In genomic region chr4:45529201-45529985, GRCm38 (mm10) we compare ENCODE assay signal across 8 mouse cellular contexts. TPM values are rescaled to one million over a fixed set of nuclear protein-coding genes. Genes with fewer than 3 reads are reported as not detected.
DNase-seq lines count a peak whose midpoint lies in the region; ATAC-seq and TF ChIP-seq lines count a peak whose summit lies in the region.

No protein-coding gene starts in this region.

- ATAC-seq in heart, embryonic 12.5 days (ENCODE audit: insufficient number of reproducible peaks, low FRiP score) = no peak
- no peak for ATAC-seq in limb, embryonic 12.5 days (ENCODE audit: insufficient number of reproducible peaks, insufficient read depth, low FRiP score, low TSS enrichment, low read depth)

- H3K4me2 ChIP-seq in heart, embryonic 12.5 days = peak overlapping the region; percentile 86
- peak overlapping the region; percentile 95 for H3K4me2 ChIP-seq in limb, embryonic 12.5 days

- WGBS in heart, embryonic 12.5 days = under 1% methylated on average over 71 of the region's 71 CpGs
- under 1% methylated on average over 71 of the region's 71 CpGs for WGBS in limb, embryonic 12.5 days
- WGBS in olfactory bulb, adult 2 months = under 1% methylated on average over 70 of the region's 71 CpGs

- peaks cover 57% of the 10 kb centered on the region for H3K4me1 ChIP-seq in heart, embryonic 12.5 days (replicated peaks)
- H3K4me1 ChIP-seq in limb, embryonic 12.5 days (replicated peaks) = peaks cover 75% of the 10 kb centered on the region
- peaks cover 23% of the 10 kb centered on the region for H3K4me1 ChIP-seq in olfactory bulb, adult 2 months (ENCODE audit: control insufficient read depth, insufficient read depth, low read length)

- H3K9ac ChIP-seq in heart, embryonic 12.5 days = peak overlapping the region; percentile 89
- H3K9ac ChIP-seq in limb, embryonic 12.5 days (replicated peaks) = peak overlapping the region; percentile 88

- H3K9me3 ChIP-seq in heart, embryonic 12.5 days (replicated peaks) = no peaks in the 10 kb centered on the region
- no peaks in the 10 kb centered on the region for H3K9me3 ChIP-seq in limb, embryonic 12.5 days

- no peak for TF ChIP-seq POLR2A in olfactory bulb, adult 2 months (IDR thresholded peaks at IDR 0.05; ENCODE audit: insufficient read depth, low read depth, low read length)

- peak overlapping the region; percentile 81 for H3K27ac ChIP-seq in layer of hippocampus, adult 2 months
- H3K27ac ChIP-seq in heart, embryonic 12.5 days (ENCODE audit: poor library complexity, severe bottlenecking) = peak overlapping the region; percentile 93
- H3K27ac ChIP-seq in limb, embryonic 12.5 days = peak overlapping the region; percentile 94; the same call in 1 of the 2 replicates
- H3K27ac ChIP-seq in olfactory bulb, adult 2 months (ENCODE audit: insufficient read depth, low read depth, low read length) = peak overlapping the region; percentile 24

- TF ChIP-seq CTCF in layer of hippocampus, adult 2 months (conservative IDR thresholded peaks at IDR 0.05) = no peak
- no peak for TF ChIP-seq CTCF in olfactory bulb, adult 2 months (IDR thresholded peaks at IDR 0.05; ENCODE audit: insufficient read depth, low read depth, low read length)

- no peaks in the 10 kb centered on the region for H3K27me3 ChIP-seq in heart, embryonic 12.5 days (replicated peaks)
- H3K27me3 ChIP-seq in limb, embryonic 12.5 days = no peaks in the 10 kb centered on the region

- intact Hi-C loops in left cerebral cortex, postnatal 4 days (cut with DNase I) = loop anchor here (5.0 kb wide), 1 partner anchor 107 kb away; no protein-coding TSS in a partner anchor

- H3K36me3 ChIP-seq in heart, embryonic 12.5 days = peaks cover 4% of the 10 kb centered on the region; the same call in 1 of the 2 replicates
- peaks cover 6% of the 10 kb centered on the region for H3K36me3 ChIP-seq in limb, embryonic 12.5 days

- peak in 1 of 2 experiments; percentile 16 for DNase-seq in layer of hippocampus, adult 2 months (ENCODE audit: low spot score in 2 of 2)
- DNase-seq in layer of hippocampus, adult 18-20 months (ENCODE audit: low spot score in 2 of 2) = no peak
- DNase-seq in T-cell, adult 2 months (ENCODE audit: low spot score) = peak; percentile 28
- DNase-seq in left cerebral cortex, postnatal 4 days = no peak
- no peak for DNase-seq in gastrocnemius, postnatal 4 days (ENCODE audit: low spot score in 2 of 2)

- peak overlapping the region; percentile 69 for H3K4me3 ChIP-seq in layer of hippocampus, adult 2 months
- peak overlapping the region; percentile 86 for H3K4me3 ChIP-seq in heart, embryonic 12.5 days
- peak overlapping the region; percentile 61 for H3K4me3 ChIP-seq in limb, embryonic 12.5 days (replicated peaks)
- H3K4me3 ChIP-seq in olfactory bulb, adult 2 months (ENCODE audit: insufficient read depth, low read depth, low read length) = peak overlapping the region; percentile 65

RNA-seq across cellular contexts. Expression of gene Shb, which starts 2.9 kb away (rescaled TPM):
- 10 to 100 TPM; 14.1 to 18.8 TPM for total RNA-seq in layer of hippocampus, adult 2 months (2021)
- 10 to 100 TPM; 13.2 to 16.5 TPM for total RNA-seq in layer of hippocampus, adult 18-20 months (2021)
- polyA plus RNA-seq in heart, embryonic 12.5 days (2016; fragmentation: Nextera tagmentation; extraction: Ambion mirVana) = 13.9 and 15.3 TPM in 2 replicates
- 6.6 and 8.3 TPM in 2 replicates for polyA plus RNA-seq in limb, embryonic 12.5 days (2016; fragmentation: Nextera tagmentation; extraction: Ambion mirVana)
- polyA plus RNA-seq in olfactory bulb, adult 2 months (2012; ENCODE audit: insufficient read depth, insufficient read length, low replicate concordance, missing spikeins) = not detected in 2 replicates
- total RNA-seq in left cerebral cortex, postnatal 4 days (2021) = 10 to 100 TPM; 23.0 to 25.6 TPM
- total RNA-seq in gastrocnemius, postnatal 4 days (2021) = 10 to 100 TPM; 16.8 to 23.5 TPM

Comparison
In these comparisons a context has a peak if more than half of its experiments do, and no peak if none do; other contexts are left out.
1. H3K27ac ChIP-seq: peak in every context shown above with its lines; median percentile 94 in limb, embryonic 12.5 days; 93 in heart, embryonic 12.5 days; 81 in layer of hippocampus, adult 2 months; 24 in olfactory bulb, adult 2 months.